Mouse (Mus musculus) left cerebral cortex, postnatal 36 days (tissue): ENCODE data around the gene Itm2b. TPM values are rescaled to one million over a fixed set of nuclear protein-coding genes. Genes with fewer than 3 reads are reported as not detected.

Experiments used
- DNase-seq, 2 experiments: peaks; one replicate each; pipeline ENCODE4 v3.0.0; 2021 to 2022; ENCODE audit warnings: low spot score in 2 of 2, mixed read lengths in 1 of 2
- intact Hi-C: fragments of 180-260 bp; cut with DNase I; formaldehyde crosslinking; loops from one replicate; pipeline ENCODE4 v1.15.1; 2025
- total RNA-seq, 2 experiments: library from RNA; stranded (reverse); gene quantifications; 2 replicates each; pipeline ENCODE4 v1.2.3; 2021

The Itm2b gene
- 100 to 1,000 TPM; 725 to 789 TPM for total RNA-seq

DNA sequence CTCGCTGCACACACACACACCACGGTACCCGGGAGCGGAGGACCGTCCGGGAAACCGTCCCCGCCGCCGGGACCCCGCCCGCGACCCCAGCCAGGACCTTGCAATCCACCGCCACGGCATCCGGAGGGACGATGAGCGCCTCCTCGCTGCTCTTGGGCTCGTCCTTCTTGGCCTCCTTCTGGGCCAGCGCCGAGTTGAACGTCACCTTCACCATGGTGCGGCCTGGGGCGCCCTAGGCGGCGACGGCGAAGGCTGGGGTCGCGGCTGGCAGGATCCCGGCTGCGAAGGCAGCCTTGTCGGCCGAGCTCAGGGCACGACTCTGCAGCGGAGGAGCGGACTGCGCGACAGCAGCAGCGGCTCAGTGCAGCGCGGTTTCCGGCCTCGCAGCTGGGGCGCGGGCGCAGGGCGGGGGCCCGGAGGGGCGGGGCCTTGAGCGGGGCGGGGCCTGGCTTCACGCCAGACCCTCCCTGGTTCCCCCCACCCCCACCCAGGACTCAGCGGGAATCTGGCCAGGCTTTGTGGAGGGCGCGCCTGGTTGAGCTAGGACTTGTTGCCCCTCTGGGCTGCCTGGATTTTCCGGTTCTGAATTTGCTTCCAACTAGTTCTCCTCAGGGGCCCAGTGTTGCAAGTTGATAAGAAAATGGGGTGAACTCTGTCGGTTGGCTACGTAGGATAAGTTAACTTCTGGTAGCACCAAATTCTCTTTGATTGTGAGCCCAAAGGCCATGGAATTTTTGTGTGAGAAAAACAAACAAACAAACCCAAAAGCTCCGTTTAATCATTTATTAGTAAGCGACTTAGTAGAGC is at the start of gene Itm2b:
Gene Itm2b (minus strand): TSS at position 377 of the 807 bp plus-strand sequence.
- DNase-seq: peak; percentile 85 to 88
- intact Hi-C loops: loop anchor here (2.0 to 10.0 kb wide), 3 partner anchors 58 to 120 kb away; partner anchors contain the start of gene Rb1

DNA sequence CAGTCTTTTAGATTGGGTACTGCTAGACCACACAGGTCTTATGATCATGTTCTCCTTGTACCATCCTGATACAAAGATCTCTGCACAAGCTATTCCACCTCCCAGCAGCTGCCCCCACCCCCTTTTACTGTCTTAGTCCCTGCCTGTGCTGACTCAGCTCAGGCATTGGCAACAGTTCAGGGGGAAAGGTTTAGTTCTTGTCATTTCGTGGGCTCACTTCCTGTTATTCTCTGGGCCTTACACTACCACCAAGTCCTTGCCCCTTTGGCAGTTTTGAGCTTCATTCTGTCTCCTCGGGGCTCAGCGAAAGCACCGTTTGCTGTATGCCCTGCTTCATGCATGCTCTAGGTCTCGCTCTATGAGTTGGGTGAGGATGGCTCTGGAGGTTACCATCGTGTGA is 48.4 kb upstream of the Itm2b start:
- intact Hi-C loops: no loop called here
- DNase-seq: no peak

DNA sequence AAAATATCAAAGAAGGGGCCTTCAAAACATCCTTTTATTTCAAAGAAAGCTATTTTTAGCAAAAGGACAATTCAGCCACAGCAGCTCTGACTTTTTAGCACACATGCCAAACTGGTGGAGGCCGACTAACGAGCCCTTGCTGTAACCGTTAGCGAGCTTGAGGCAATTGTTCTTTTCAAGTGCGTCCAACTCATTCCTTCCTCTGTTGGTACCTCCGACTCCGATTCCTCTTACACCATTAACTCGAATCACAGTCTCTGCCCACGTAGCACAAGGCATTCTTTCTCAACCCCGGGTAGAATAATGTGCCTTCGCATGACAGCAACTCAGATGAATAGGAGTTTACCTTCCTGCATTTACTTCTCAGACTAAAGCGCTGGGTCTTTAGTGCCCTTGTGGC is 45.5 kb upstream of the Itm2b start:
- intact Hi-C loops: no loop called here
- no peak for DNase-seq

DNA sequence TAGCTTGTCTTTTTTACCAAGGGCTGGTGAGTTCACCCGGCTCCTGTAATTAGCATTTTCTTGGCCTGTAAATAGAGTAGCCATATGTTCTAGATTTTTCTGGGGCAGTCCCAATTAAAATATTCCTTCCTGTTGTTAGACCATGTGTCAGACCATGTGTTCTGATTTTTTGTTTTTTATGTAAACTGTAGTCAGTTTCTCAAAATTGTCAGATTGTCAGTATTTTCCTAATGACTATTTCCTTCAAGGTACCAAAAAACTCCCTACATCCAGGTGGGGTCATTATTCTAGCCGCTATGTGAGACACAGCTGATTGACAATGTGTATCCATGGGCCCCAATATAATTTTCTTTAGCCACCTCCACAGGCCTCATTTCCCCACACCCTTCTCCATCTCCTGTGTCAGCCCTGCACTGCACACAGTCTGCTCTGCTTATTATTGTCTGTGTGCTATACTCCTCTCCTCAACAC is 40.5 kb upstream of the Itm2b start:
- no peak for DNase-seq
- intact Hi-C loops: no loop called here

DNA sequence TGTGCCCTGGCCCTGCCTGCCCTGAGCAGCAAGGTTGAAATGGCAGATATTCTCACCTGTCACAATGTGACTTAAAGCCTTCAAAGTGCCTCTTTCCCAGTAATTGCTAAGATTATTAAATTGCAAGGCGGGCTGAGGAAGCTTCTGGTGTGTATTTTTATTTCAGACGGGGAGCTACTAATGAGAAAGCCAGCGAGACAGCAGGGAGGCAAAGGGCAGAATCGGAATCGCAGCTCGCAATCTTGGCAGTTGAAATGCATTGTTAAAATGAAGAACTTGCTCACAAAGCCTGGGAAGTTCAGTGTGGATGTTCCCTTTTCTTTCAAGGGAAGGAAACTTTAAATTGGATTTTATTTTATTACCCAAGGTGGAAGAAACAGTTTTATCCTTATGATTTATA is 39.9 kb upstream of the Itm2b start:
- intact Hi-C loops: no loop called here
- DNase-seq: no peak

DNA sequence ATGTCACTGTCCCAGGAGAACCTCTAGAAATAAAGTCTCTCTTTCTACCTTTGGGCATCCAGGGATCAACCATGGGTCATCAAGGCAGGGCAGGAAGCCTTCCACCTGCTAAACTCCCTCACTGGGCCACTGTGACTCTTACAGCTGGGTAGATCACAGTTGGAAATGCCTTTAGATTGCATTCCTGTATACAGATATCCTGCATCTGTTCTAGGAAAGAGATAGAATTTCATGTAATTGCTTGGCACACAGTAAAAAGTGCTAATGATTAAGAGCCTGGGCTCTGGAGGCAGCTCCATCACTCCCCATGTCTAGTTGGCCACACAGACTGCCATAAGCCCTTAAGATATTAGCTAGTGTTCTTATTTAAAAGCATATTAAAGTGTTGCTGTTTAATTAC is 38.5 kb upstream of the Itm2b start:
- intact Hi-C loops: no loop called here
- DNase-seq: no peak

DNA sequence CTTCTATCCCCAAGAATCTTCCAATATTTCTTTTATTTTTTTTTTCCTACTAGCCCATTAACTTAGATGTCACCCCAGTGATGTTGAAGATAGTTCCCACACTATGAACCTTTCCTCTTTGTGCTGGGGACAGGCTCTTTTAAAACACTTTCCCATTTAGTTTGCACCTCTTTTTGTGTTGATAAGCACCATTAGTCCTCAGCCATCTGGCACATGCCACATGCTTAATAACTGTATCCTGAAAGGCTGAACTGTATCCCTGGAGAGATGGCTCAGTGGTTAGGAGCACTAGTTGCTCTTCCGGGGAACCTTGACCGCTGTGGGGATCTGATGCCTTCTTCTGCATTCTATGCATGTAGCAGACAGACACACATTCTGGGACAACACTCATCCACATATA is 37.5 kb upstream of the Itm2b start:
- intact Hi-C loops: no loop called here
- no peak for DNase-seq

DNA sequence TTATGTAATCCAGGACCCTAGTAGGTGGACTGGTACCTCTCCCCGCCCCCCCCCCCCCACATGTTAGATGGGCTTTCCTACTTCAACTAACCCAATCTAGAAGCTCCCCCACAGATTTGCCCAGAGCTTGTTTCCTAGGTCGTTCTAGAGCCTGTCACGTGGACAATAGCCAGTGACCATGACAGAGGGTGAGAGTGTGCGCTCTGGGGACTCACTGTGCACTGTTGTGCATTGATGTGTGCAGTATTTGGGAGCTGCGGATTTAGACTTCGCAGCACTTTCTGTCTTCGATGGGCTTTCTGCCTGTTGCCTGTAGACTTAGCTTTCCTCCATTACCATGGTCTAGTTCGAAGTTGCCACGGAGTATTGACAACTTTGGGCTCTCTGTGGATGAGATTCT is 36.5 kb upstream of the Itm2b start:
- DNase-seq: no peak
- intact Hi-C loops: no loop called here

DNA sequence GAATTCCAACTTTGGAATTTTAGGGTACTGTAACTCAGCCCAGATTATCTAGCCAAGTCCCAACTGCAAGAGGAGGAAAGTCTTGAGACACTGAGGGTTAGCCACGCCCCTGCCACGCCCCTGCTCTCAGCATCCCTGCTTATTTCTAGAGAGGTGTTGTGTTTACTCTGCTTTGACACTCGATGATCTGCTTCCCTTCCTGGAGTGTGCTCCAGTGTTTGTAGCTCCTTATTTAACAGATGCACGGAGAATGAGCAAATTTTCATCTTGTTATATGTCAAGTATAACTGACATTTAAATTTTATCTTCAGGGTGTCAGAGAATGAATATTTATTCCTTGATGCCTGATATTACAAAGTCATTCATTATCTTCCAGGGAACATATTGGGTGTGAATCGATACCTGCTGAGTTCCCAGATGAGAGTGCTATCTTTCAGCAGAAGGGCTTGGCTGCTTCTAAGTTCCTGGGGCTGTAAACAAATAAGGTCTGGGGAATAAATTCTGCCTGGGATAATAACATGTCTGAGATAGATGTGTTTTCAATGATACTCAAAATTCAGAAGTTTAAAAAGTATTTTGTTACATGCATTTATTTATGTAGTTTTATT is 35.2 kb upstream of the Itm2b start:
- intact Hi-C loops: no loop called here

DNA sequence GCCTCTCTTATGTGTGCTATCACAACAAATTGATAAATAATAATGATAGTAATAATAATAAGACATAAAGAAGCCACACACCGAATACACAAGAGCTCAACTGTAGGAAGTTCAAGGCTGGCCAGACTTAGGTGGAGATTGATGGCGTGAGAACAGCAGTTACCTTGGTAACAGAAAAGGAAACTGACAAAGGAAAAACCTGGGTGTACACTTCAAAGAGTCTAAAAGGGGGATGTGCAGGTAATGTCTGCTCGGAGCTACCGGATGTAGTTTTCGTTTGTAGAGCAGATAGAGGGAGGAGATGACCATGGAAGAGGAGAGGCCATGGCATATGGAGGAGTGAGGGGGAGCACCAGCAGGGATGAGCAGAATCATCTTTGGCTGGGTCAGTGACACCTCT is 31.4 kb upstream of the Itm2b start:
- DNase-seq: no peak
- intact Hi-C loops: no loop called here

More for the DNA sequence above, 35.2 kb upstream of the Itm2b start:
- no peak for DNase-seq

DNA sequence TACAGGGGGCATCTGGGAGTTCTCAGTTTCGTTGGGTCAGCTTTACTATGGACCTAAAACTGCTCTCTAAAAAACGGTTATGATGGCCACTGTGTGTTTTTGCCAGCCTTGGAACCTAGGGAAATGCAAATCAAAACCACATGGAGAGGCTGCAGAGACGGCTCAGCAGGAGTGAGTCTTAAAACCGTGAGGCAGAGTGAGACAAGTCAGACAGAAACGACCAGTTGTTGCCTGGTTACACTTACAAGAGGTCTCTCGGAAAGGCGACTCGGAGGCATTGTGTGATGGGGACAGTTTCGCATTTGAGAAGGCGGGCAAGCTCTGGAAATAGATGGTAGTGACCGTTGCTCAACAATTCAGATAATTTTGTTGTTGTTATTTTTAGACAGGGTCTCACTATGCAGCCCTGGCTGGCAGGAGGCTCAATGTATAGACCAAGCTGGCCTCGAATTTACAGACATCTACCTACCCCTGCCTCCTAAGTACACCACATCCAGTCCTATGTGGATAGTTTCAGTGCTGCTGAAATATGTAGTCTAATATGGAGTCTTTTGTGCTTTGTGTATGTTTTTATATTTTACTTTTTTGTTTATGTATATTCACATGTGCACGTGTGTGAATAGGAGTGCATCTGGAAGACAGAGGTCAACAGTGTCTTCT is 30.4 kb upstream of the Itm2b start:
- DNase-seq: no peak
- intact Hi-C loops: no loop called here

DNA sequence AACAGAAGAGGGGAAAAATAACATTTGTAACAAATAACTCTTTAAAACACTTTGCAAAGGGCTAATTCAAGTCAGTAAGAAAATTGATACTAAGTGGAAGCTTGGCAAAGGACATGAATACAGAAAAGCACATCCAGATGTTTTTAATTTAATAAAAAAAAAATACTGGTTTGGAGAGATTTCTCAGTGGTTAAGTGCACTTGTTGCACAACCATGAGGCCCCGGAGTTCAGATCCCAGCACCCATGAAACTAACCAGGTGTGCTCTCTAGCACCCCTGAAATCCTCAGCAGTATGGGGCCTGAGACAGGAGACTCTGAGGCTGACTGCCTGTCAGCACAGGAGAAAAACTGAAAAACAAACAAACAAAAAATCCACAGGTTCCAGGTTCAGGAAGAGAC is 26.6 kb upstream of the Itm2b start:
- no peak for DNase-seq
- intact Hi-C loops: no loop called here

DNA sequence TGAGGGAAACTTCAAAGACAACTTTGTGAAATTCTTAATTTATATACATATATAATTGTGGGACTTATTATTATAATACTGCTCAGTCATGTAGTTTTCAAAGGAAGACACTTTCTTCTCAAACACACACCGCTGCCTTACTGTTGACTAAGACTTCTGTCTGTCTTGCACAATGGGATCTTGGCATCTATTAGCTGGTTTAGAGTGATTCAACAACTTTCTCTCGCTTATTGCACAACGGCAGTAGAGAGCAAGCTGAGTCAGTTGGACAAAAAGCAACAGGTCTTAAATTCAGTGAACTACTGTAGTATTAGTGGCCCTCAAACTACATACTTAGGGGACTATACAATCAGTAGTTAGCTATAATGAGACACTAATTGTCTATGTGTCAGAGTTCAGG is 25.0 kb upstream of the Itm2b start:
- intact Hi-C loops: no loop called here
- no peak for DNase-seq

DNA sequence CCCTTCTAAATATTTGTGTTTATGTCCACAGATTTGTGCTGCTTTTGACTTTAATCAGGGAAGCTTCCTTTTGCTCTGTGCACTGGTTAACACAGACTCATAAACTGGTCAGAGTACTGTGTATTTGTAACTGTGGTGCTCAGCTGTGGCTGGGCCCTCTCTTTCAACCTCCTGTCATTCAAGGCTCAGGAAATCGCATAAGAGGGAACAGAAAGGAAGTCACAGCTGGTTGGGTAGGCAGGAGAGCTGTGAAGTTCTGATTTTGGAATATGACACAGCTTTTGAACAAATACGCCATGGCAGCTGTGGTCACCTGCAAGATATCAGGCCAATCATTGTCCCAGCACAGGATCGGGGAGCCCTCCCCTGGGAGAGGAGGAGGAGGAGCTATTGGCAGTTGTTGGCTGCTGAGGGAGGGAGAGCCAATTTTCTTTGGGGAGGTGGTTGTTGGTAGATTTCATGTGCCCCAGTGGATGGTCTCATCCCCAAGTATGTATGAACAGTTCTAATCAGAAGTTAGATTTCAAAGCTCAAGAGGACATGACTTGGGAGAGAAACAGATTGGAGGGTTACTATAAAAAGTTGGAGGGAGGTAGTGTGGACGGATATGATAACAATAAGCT is 23.2 kb upstream of the Itm2b start:
- no peak for DNase-seq
- intact Hi-C loops: no loop called here

DNA sequence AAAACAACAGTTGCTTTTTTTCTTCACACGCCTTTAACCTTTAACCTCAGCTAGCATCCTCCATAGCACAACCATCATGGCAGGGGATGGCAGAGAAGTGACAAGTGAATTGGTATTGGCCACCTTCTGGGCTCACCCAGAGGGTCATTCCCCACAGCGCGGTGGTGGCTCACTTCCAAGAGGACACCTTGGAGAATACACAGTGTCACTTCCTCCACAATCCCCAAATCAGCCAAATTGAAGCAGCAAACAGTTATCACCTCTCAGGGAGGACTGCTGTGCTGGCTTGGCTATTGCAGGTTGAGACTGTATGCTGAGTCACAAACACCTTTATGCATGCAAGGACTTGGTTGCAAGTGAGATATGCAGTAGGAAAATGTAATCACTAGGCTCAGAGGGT is 18.9 kb upstream of the Itm2b start:
- no peak for DNase-seq
- intact Hi-C loops: no loop called here

DNA sequence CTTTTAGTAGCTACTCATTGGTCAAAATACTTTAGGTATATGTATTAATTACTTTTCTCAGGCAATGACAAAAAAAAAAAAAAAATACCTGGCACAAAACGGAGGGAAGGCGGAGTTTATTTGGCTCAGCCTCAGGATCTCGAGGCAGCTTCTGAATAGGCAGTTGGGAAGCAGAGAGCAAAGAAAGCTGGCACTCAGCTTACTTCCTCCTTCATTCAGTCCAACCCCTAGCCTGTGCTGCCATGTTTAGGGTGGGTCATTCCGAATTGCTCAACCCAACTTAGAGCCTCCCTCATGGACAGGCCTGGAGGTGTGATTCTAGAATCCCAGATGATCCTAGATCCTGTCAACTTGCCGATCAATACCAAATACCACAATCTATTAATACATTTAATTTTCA is 18.3 kb upstream of the Itm2b start:
- no peak for DNase-seq
- intact Hi-C loops: no loop called here

DNA sequence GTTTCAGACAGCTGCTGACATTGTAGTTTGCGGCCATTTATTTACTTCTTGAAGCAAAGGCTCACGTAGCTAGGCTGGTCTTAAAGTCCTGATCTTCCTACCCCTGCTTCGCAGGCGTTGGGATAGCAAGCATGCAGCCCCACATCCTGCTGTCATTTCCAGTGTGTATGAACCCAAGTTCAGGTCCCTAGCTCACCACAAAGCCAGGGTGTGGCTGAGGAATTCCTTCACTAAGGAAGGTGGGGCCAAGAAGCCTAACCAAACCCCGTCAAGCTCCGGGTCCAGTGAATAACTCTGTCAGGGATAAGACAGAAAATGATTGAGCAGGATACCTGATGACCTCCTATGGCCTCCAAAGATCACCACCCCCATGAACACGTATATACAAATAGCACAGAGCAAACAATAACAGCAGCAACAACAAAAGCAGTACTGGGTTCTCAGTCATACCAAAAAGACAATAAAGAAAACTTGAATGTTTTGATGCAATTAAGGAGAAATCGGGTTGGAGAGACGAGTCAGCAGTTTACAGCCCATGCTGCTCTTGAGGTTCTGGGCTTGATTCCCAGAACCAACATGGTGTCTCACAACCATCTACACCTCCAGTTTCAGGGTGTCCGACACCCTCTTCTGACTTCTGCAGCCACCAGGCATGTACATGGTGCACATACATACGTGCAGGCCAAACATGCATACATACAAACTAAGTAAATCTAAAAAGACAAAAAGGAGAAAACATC is 17.4 kb upstream of the Itm2b start:
- DNase-seq: no peak
- intact Hi-C loops: no loop called here

DNA sequence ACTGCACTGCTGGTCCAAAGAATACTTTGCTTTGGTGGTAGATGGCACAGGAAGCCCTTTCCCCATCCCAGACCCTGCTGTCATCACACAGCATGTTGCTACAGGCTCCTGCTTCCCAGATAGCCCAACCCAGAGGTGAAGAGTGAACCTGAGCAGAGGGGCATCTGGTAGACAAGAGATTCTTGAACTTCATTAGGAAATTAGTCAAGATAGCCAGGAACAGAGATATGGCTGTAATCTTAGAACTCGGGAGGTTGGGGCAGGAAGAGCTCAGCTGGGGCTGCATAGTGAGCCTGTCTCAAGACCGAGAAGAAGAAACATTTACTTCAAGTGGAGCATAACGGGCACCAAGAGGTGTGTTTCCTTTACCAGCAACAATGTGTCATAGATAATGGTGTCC is 16.3 kb upstream of the Itm2b start:
- no peak for DNase-seq
- intact Hi-C loops: no loop called here

DNA sequence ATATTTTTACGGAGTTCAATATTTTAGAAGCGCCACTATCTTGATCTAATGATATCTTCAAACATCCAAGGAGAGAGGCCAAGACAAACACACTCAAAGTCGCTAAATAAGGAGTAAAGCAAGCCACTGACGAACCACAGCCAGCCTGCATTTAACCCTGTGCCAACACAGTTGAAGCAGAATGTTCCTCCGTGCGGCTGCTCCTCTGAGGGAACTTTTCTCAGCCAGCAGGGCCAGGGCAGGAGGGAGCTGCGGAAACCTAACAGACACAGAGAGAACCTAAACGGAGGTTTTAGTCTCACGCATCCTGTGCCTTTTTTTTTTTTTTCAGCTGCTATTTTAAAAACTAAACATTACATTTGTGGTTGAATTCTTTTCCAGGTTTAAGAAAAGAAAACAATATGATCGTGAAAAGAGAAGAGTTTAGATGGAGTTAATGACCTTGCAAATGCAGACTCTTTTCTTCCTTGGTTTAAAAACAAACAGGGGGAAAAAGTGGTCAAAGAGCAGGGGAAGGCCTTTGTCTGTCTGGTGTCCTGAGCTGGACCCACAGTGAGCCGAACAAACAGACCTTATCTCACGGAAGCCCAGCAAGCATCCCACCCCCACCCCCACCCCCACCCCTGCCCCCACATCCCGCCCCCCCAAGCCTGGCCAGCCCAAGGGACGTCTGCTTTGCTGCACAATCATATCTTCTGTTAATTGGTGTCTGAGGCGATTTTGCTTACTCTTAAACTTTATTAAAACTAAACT is 15.0 kb upstream of the Itm2b start:
- intact Hi-C loops: no loop called here
- no peak for DNase-seq
